Mouse (Mus musculus): ENCODE data around the gene Epm2aip1. TPM values are rescaled to one million over a fixed set of nuclear protein-coding genes. Genes with fewer than 3 reads are reported as not detected.

Epm2aip1 gene
- 7.8 and 14.9 TPM in 2 replicates for polyA plus RNA-seq (2012; rRNA removed; ENCODE audit: low replicate concordance)

GRCm38 (mm10) chr9:111271434-111272160 is at the start of gene Epm2aip1, which contains the start of gene Mlh1:
Gene Epm2aip1, plus strand, starts transcription at chr9:111271929.
Gene Mlh1, minus strand, starts transcription at chr9:111271791.

GRCm38 (mm10) chr9:111311031-111311842 is 39.5 kb downstream of the Epm2aip1 start, which contains the start of gene Trank1:
Gene Trank1, plus strand, starts transcription at chr9:111311739.

Other genes with a start within 250 kb of the Epm2aip1 start
- gene Ccrl2, start 214.4 kb upstream of the Epm2aip1 start, polyA plus RNA-seq (2012; rRNA removed; ENCODE audit: low replicate concordance), result 4.3 and 7.2 TPM in 2 replicates
- gene Lrrfip2, start 154.3 kb upstream of the Epm2aip1 start, polyA plus RNA-seq (2012; rRNA removed; ENCODE audit: low replicate concordance), result 11.5 and 19.9 TPM in 2 replicates
- gene Mlh1, start 138 bp upstream of the Epm2aip1 start, polyA plus RNA-seq (2012; rRNA removed; ENCODE audit: low replicate concordance), result 14.5 and 21.4 TPM in 2 replicates
- gene Trank1, start 39.8 kb downstream of the Epm2aip1 start, polyA plus RNA-seq (2012; rRNA removed; ENCODE audit: low replicate concordance), result 0.06 and 0.24 TPM in 2 replicates
- gene Dclk3, start 167.2 kb downstream of the Epm2aip1 start, polyA plus RNA-seq (2012; rRNA removed; ENCODE audit: low replicate concordance), result 0.56 and 1.1 TPM in 2 replicates

Data from mammary gland, adult 2 months (tissue).